Mouse (Mus musculus) bone marrow macrophage, adult 2 months (primary cell): Measurements from ENCODE around the gene Trim6.

Experiments used
- CTCF ChIP-seq: IDR thresholded peaks from 2 replicates; pipeline ENCODE4 v1.5.1; 2012; ENCODE audit warnings: low read depth, mild to moderate bottlenecking, low read length, moderate library complexity
- POLR2A ChIP-seq: IDR thresholded peaks from 2 replicates; pipeline ENCODE4 v1.6.1; 2012; ENCODE audit warnings: mild to moderate bottlenecking, low read depth, low read length, borderline replicate concordance

- TF ChIP-seq CTCF = no peak
- TF ChIP-seq POLR2A = no peak
These were observed 22.7 kb upstream of the Trim6 start, which contains the start of gene Olfr649 for GRCm38 (mm10) chr7:104195885-104196284.
